Mouse (Mus musculus): Measurements from ENCODE around the gene Nfu1. TPM values are rescaled to one million over a fixed set of nuclear protein-coding genes. Genes with fewer than 3 reads are reported as not detected.

The Nfu1 gene
- total and polyA plus RNA-seq, 3 experiments: 111 to 123 TPM; not detected in 1

DNA sequence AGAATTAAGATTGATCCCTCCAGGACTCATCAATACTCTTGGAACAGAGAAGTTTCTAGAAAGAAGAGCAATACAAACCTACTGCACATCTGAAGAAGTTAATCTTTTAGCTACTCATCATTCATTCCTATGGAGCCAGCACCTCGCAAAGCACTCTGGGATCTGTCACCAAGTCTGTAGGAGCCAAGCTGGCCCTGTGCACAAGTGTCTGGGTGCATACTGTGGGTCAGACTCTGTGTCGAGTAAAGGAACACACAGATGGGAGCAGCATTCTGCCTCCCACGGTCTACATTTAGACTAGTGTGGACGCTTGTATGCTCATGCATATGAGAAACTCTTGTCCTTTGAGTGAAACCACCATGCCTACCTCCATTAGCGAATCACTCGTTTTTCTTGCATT lies 11.7 kb upstream of the Nfu1 start:
- Histone ChIP-seq H3K36me3 (ENCODE audit: control insufficient read depth in 1 of 2, insufficient read depth in 2 of 2, low read length in 2 of 2) (no peaks in the 10 kb centered on the region; a peak in 1 of 4 replicates), H3K4me3 (ENCODE audit: control insufficient read depth in 1 of 2, insufficient read depth in 1 of 2, low read depth in 2 of 2, low read length in 2 of 2) (no peak overlapping the region), H3K4me1 (ENCODE audit: control insufficient read depth in 1 of 2, insufficient read depth in 2 of 2, low read length in 2 of 2) (no peaks in the 10 kb centered on the region), H3K27ac (ENCODE audit: control insufficient read depth, low read depth, low read length) (no peak overlapping the region), H3K9me3 (replicated peaks; ENCODE audit: insufficient read depth, low read length) (no peaks in the 10 kb centered on the region), H3K9ac (ENCODE audit: control insufficient read depth, low read depth, low read length, poor library complexity, severe bottlenecking) (no peak overlapping the region), H3K27me3 (ENCODE audit: control insufficient read depth in 1 of 2, insufficient read depth in 2 of 2, low read length in 2 of 2) (no peaks in the 10 kb centered on the region), H3K79me2 (ENCODE audit: control insufficient read depth, insufficient read depth, low read length, poor library complexity) (no peaks in the 10 kb centered on the region)
- TF ChIP-seq HCFC1 (IDR thresholded peaks at IDR 0.05; ENCODE audit: low read depth, low read length) (no peak), UBTF (IDR thresholded peaks at IDR 0.05; ENCODE audit: borderline replicate concordance, insufficient read depth, low read depth, low read length) (no peak), BHLHE40 (IDR thresholded peaks at IDR 0.05; ENCODE audit: borderline replicate concordance, low read depth, low read length) (no peak), CTCF (IDR thresholded peaks at IDR 0.05 in 2 of 3, conservative IDR thresholded peaks at IDR 0.05 in 1 of 3; ENCODE audit: control insufficient read depth in 1 of 3, insufficient read depth in 1 of 3, low read depth in 2 of 3, low read length in 3 of 3, poor library complexity in 1 of 3, severe bottlenecking in 1 of 3) (no peak), E2F4 (IDR thresholded peaks at IDR 0.05; ENCODE audit: borderline replicate concordance, low read depth, low read length) (no peak), MAZ (IDR thresholded peaks at IDR 0.05; ENCODE audit: low read depth, low read length) (no peak), POLR2A (IDR thresholded peaks at IDR 0.05; ENCODE audit: control insufficient read depth in 1 of 2, insufficient read depth in 1 of 2, low read depth in 1 of 2, low read length in 2 of 2, poor library complexity in 1 of 2) (no peak)
- no peak for DNase-seq (ENCODE audit: low read depth, low spot score)

DNA sequence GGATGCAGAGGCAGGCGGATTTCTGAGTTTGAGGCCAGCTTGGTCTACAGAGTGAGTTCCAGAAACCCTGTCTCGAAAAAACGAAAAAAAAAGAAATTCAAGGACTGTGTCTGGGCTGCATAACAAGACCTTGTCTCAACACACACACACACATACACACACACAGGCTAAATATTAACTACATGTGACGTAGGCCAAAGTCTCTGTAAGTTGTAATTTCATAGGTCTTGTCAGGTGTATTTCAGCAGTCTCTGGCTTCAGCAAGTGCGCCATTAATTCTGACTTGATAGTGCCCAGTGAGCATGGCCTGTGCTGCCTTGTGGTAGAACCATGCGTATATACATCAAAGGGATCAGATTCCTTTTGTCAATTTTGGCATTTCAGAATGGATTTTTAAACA lies 7.0 kb upstream of the Nfu1 start:
- Histone ChIP-seq H3K79me2 (ENCODE audit: control insufficient read depth, insufficient read depth, low read length, poor library complexity) (no peaks in the 10 kb centered on the region), H3K36me3 (ENCODE audit: control insufficient read depth in 1 of 2, insufficient read depth in 2 of 2, low read length in 2 of 2) (peaks cover 0 to 12% of the 10 kb centered on the region in 2 experiments; a peak in 3 of 4 replicates), H3K9me3 (replicated peaks; ENCODE audit: insufficient read depth, low read length) (no peaks in the 10 kb centered on the region), H3K27me3 (ENCODE audit: control insufficient read depth in 1 of 2, insufficient read depth in 2 of 2, low read length in 2 of 2) (no peaks in the 10 kb centered on the region), H3K27ac (ENCODE audit: control insufficient read depth, low read depth, low read length) (no peak overlapping the region), H3K4me3 (ENCODE audit: control insufficient read depth in 1 of 2, insufficient read depth in 1 of 2, low read depth in 2 of 2, low read length in 2 of 2) (no peak overlapping the region), H3K9ac (ENCODE audit: control insufficient read depth, low read depth, low read length, poor library complexity, severe bottlenecking) (no peak overlapping the region), H3K4me1 (ENCODE audit: control insufficient read depth in 1 of 2, insufficient read depth in 2 of 2, low read length in 2 of 2) (peaks cover 4 to 11% of the 10 kb centered on the region in 2 experiments; a peak in 2 of 4 replicates)
- no peak for TF ChIP-seq ZKSCAN1 (IDR thresholded peaks at IDR 0.05; ENCODE audit: low read depth, low read length)
- TF ChIP-seq MAX (IDR thresholded peaks at IDR 0.05; ENCODE audit: low read length): no peak
- TF ChIP-seq MEF2A (IDR thresholded peaks at IDR 0.05; ENCODE audit: extremely low read depth, insufficient replicate concordance, low read depth, low read length, poor library complexity, severe bottlenecking): no peak
- TF ChIP-seq USF2 (IDR thresholded peaks at IDR 0.05; ENCODE audit: borderline replicate concordance in 1 of 2, insufficient read depth in 1 of 2, low read depth in 1 of 2, low read length in 2 of 2): no peak
- no peak for TF ChIP-seq UBTF (IDR thresholded peaks at IDR 0.05; ENCODE audit: borderline replicate concordance, insufficient read depth, low read depth, low read length)
- no peak for TF ChIP-seq BHLHE40 (IDR thresholded peaks at IDR 0.05; ENCODE audit: borderline replicate concordance, low read depth, low read length)
- no peak for TF ChIP-seq POLR2AphosphoS2 (IDR thresholded peaks at IDR 0.05; ENCODE audit: low read length)
- TF ChIP-seq POLR2AphosphoS5 (IDR thresholded peaks at IDR 0.05; ENCODE audit: borderline replicate concordance, low read depth, low read length): no peak
- no peak for TF ChIP-seq KAT2A (conservative IDR thresholded peaks at IDR 0.05; ENCODE audit: low read depth, low read length)
- TF ChIP-seq E2F4 (IDR thresholded peaks at IDR 0.05; ENCODE audit: borderline replicate concordance, low read depth, low read length): no peak
- TF ChIP-seq ETS1 (IDR thresholded peaks at IDR 0.05; ENCODE audit: low read depth, low read length): no peak
- no peak for TF ChIP-seq MAZ (IDR thresholded peaks at IDR 0.05; ENCODE audit: low read depth, low read length)
- TF ChIP-seq TBP (IDR thresholded peaks at IDR 0.05; ENCODE audit: low read depth, low read length): no peak
- TF ChIP-seq CHD1 (IDR thresholded peaks at IDR 0.05; ENCODE audit: low read depth, low read length): no peak
- DNase-seq (ENCODE audit: low read depth, low spot score): no peak

Measured in MEL (cell line).